Mouse (Mus musculus): ENCODE results near the gene Fbxo10. TPM values are rescaled to one million over a fixed set of nuclear protein-coding genes. Genes with fewer than 3 reads are reported as not detected.
"Not testable (repeated sequence)": the region's sequence is repeated elsewhere in the genome, so short reads cannot be mapped to it uniquely, and the experiment has no call there.

Gene Fbxo10
- polyA plus RNA-seq, 1 experiment from 2014 or later, result 17.9 TPM

GRCm38 (mm10) chr4:44992330-44992729 is 92.1 kb downstream of the Fbxo10 start:
- H3K4me1 ChIP-seq (ENCODE audit: insufficient read depth, low read length); ATAC-seq (ENCODE audit: low FRiP score, low TSS enrichment); H3K4me2 ChIP-seq (replicated peaks; ENCODE audit: low read depth, low read length); H3K9ac ChIP-seq (replicated peaks; ENCODE audit: low read length); H3K27me3 ChIP-seq (ENCODE audit: insufficient read depth, low read length); H3K4me3 ChIP-seq (ENCODE audit: low read length); H3K9me3 ChIP-seq (ENCODE audit: low read length); H3K27ac ChIP-seq (ENCODE audit: low read length): not testable (repeated sequence)
- H3K36me3 ChIP-seq (ENCODE audit: insufficient read depth, low read length), result peaks cover 40% of the 10 kb centered on the region
- WGBS, result 87% methylated on average over 11 of the region's 11 CpGs

GRCm38 (mm10) chr4:44990560-44990959 is 93.8 kb downstream of the Fbxo10 start:
- no peaks in the 10 kb centered on the region for H3K9me3 ChIP-seq (ENCODE audit: low read length)
- no peaks in the 10 kb centered on the region for H3K4me1 ChIP-seq (ENCODE audit: insufficient read depth, low read length)
- H3K27me3 ChIP-seq (ENCODE audit: insufficient read depth, low read length), result no peaks in the 10 kb centered on the region
- H3K9ac ChIP-seq (replicated peaks; ENCODE audit: low read length), result no peak overlapping the region
- H3K4me2 ChIP-seq (replicated peaks; ENCODE audit: low read depth, low read length), result no peak overlapping the region
- ATAC-seq (ENCODE audit: low FRiP score, low TSS enrichment), result no peak
- no peak overlapping the region for H3K27ac ChIP-seq (ENCODE audit: low read length)
- H3K4me3 ChIP-seq (ENCODE audit: low read length), result no peak overlapping the region
- peaks cover 48% of the 10 kb centered on the region for H3K36me3 ChIP-seq (ENCODE audit: insufficient read depth, low read length)
- WGBS, result 88% methylated on average over 5 of the region's 5 CpGs

Other genes with a start within 250 kb of the Fbxo10 start
- 115 and 124 TPM in 2 replicates for gene Grhpr, start 103.2 kb downstream of the Fbxo10 start, polyA plus RNA-seq (2015; fragmentation: Nextera tagmentation; extraction: Ambion mirVana)
- 25.2 and 27.9 TPM in 2 replicates for gene Zbtb5, start 72.2 kb downstream of the Fbxo10 start, polyA plus RNA-seq (2015; fragmentation: Nextera tagmentation; extraction: Ambion mirVana)
- gene Polr1e, start 66.0 kb downstream of the Fbxo10 start, polyA plus RNA-seq (2015; fragmentation: Nextera tagmentation; extraction: Ambion mirVana), result 39.9 and 43.0 TPM in 2 replicates
- gene Tomm5, start 23.5 kb upstream of the Fbxo10 start, polyA plus RNA-seq (2015; fragmentation: Nextera tagmentation; extraction: Ambion mirVana), result 238 and 253 TPM in 2 replicates
- 0.30 and 0.41 TPM in 2 replicates for gene Frmpd1, start 100.3 kb upstream of the Fbxo10 start, polyA plus RNA-seq (2015; fragmentation: Nextera tagmentation; extraction: Ambion mirVana)
- gene Trmt10b, start 212.5 kb upstream of the Fbxo10 start, polyA plus RNA-seq (2015; fragmentation: Nextera tagmentation; extraction: Ambion mirVana), result 18.7 TPM in 2 replicates